Mouse (Mus musculus) embryo, embryonic 11.5 days (tissue): ENCODE results near the gene Dhrs2.

Experiments
- DNase-seq: peaks from one replicate; pipeline ENCODE4 v3.0.0-alpha.2; 2012; ENCODE audit warnings: low read depth, low spot score

Dhrs2 gene

GRCm38 (mm10) chr14:55248284-55248683 lies 26.5 kb downstream of the Dhrs2 start:
- DNase-seq = no peak

- DNase-seq = peak; percentile 4
Measured at GRCm38 (mm10) chr14:55253580-55253979, 31.8 kb downstream of the Dhrs2 start.

DNA sequence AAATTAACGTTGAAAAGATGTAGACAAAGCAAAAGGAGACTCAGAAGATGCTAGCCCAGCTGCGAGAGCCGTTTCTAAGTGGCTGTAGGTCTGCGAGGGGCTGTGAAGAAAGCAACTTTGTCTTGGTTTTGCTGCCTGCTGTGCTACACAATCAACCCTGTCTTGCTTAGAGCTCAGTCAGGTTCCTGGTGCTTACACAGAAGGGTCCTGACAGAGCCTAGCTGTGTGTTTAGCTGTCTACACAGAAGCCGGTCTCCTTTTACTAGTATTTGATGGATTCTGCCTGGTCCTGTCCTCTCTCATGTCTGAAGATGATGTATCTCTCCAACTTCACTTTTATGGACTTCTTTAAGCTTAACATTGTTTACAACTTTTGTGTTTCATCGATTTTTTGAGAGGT lies 33.6 kb downstream of the Dhrs2 start:
- DNase-seq = no peak

DNA sequence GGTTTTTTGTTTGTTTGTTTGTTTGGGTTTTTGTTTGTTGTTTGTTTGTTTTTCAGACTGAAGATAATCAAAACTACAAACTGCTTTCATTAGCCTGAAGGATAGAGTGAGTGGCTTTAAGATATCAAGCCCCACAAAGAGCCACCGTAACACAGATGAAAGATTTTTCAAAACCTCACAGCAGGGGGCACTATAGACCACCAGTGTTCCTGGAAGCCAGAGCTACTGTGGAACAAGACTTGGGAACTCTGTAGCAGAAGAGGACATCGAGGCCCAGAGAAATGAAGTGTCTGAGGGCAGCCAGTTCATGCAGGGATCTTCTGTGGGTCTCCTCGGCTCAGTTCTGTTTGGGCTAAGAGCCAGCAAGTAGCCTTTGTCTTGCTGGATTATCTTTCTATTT lies 49.4 kb downstream of the Dhrs2 start:
- DNase-seq = no peak

- DNase-seq = no peak
Measured at GRCm38 (mm10) chr14:55273023-55273422, 51.2 kb downstream of the Dhrs2 start.

DNA sequence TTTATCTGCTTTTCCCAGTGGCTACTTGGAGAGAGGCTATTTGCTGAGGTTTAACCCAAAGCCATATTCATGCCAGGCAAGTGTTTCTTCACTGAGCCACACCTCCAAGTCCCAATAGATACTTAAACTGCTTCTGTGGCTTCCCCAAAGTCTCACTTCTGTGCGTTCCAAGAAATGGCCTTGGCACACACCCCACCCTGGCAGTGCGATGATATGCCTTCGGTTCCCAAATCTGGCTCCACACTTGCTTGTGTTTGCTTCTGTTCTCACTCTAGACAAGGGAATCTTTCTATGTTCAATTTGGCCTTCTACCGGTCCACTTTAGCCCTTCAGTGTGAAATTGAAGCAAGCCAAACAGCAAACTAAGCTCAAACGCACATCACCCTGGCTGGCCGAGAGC lies 53.0 kb downstream of the Dhrs2 start:
- DNase-seq = no peak

GRCm38 (mm10) chr14:55279322-55280069 lies 57.7 kb downstream of the Dhrs2 start:
- no peak for DNase-seq
